Mouse (Mus musculus): Measurements from ENCODE around the gene Lyrm4. TPM values are rescaled to one million over a fixed set of nuclear protein-coding genes. Genes with fewer than 3 reads are reported as not detected.

Gene Lyrm4
- total and polyA plus RNA-seq, 3 experiments: 22.6 to 25.4 TPM; not detected in 1

GRCm38 (mm10) chr13:36086608-36087391, 30.5 kb downstream of the Lyrm4 start:
- Histone ChIP-seq H3K9ac (ENCODE audit: control insufficient read depth, low read depth, low read length, poor library complexity, severe bottlenecking) (no peak overlapping the region), H3K79me2 (ENCODE audit: control insufficient read depth, insufficient read depth, low read length, poor library complexity) (no peaks in the 10 kb centered on the region), H3K4me1 (ENCODE audit: control insufficient read depth in 1 of 2, insufficient read depth in 2 of 2, low read length in 2 of 2) (peaks cover 15 to 21% of the 10 kb centered on the region in 2 experiments), H3K36me3 (ENCODE audit: control insufficient read depth in 1 of 2, insufficient read depth in 2 of 2, low read length in 2 of 2) (peaks cover 5 to 30% of the 10 kb centered on the region in 2 experiments), H3K4me3 (ENCODE audit: control insufficient read depth in 1 of 2, insufficient read depth in 1 of 2, low read depth in 2 of 2, low read length in 2 of 2) (no peak overlapping the region), H3K27ac (ENCODE audit: control insufficient read depth, low read depth, low read length) (peak overlapping the region; percentile 67), H3K9me3 (replicated peaks; ENCODE audit: insufficient read depth, low read length) (no peaks in the 10 kb centered on the region), H3K27me3 (ENCODE audit: control insufficient read depth in 1 of 2, insufficient read depth in 2 of 2, low read length in 2 of 2) (no peaks in the 10 kb centered on the region)
- peak; percentile 83 for DNase-seq (ENCODE audit: low read depth, low spot score)
- TF ChIP-seq RCOR1 (IDR thresholded peaks at IDR 0.05; ENCODE audit: low read depth, low read length) (peak; percentile 55; the same call in 1 of the 2 replicates), JUND (IDR thresholded peaks at IDR 0.05; ENCODE audit: low read depth, low read length) (peak; percentile 93), MAX (IDR thresholded peaks at IDR 0.05; ENCODE audit: low read length) (peak; percentile 38; the same call in 1 of the 2 replicates), POLR2AphosphoS2 (IDR thresholded peaks at IDR 0.05; ENCODE audit: low read length) (no peak), CTCF (IDR thresholded peaks at IDR 0.05 in 2 of 3, conservative IDR thresholded peaks at IDR 0.05 in 1 of 3; ENCODE audit: control insufficient read depth in 1 of 3, insufficient read depth in 1 of 3, low read depth in 2 of 3, low read length in 3 of 3, poor library complexity in 1 of 3, severe bottlenecking in 1 of 3) (no peak), BHLHE40 (IDR thresholded peaks at IDR 0.05; ENCODE audit: borderline replicate concordance, low read depth, low read length) (peak; percentile 28; the same call in 1 of the 2 replicates), HCFC1 (IDR thresholded peaks at IDR 0.05; ENCODE audit: low read depth, low read length) (no peak), MXI1 (IDR thresholded peaks at IDR 0.05; ENCODE audit: low read depth, low read length) (peak; percentile 73), TAL1 (IDR thresholded peaks at IDR 0.05; ENCODE audit: low read length) (peak; percentile 80), ZNF384 (IDR thresholded peaks at IDR 0.05; ENCODE audit: low read depth, low read length) (no peak), EP300 (IDR thresholded peaks at IDR 0.05; ENCODE audit: low read depth in 1 of 2, low read length in 2 of 2) (peak; percentile 82 to 90), USF1 (IDR thresholded peaks at IDR 0.05; ENCODE audit: low read depth, low read length) (peak; percentile 32; the same call in 1 of the 2 replicates), TCF12 (IDR thresholded peaks at IDR 0.05; ENCODE audit: low read depth, low read length) (peak; percentile 84), GATA1 (IDR thresholded peaks at IDR 0.05; ENCODE audit: low read depth, low read length) (peak; percentile 79), ETS1 (IDR thresholded peaks at IDR 0.05; ENCODE audit: low read depth, low read length) (peak; percentile 95), MYC (IDR thresholded peaks at IDR 0.05; ENCODE audit: low read depth, low read length) (peak; percentile 76; the same call in 1 of the 2 replicates), SIN3A (IDR thresholded peaks at IDR 0.05; ENCODE audit: low read length) (peak; percentile 73; the same call in 1 of the 2 replicates)

- H3K27ac ChIP-seq (ENCODE audit: control insufficient read depth, low read depth, low read length): no peak overlapping the region
- peaks cover 15 to 21% of the 10 kb centered on the region in 2 experiments for H3K4me1 ChIP-seq (ENCODE audit: control insufficient read depth in 1 of 2, insufficient read depth in 2 of 2, low read length in 2 of 2)
- no peak overlapping the region for H3K4me3 ChIP-seq (ENCODE audit: control insufficient read depth in 1 of 2, insufficient read depth in 1 of 2, low read depth in 2 of 2, low read length in 2 of 2)
- no peak overlapping the region for H3K9ac ChIP-seq (ENCODE audit: control insufficient read depth, low read depth, low read length, poor library complexity, severe bottlenecking)
- TF ChIP-seq ELF1 (IDR thresholded peaks at IDR 0.05; ENCODE audit: low read depth, low read length): no peak
- TF ChIP-seq POLR2AphosphoS2 (IDR thresholded peaks at IDR 0.05; ENCODE audit: low read length): no peak
- TF ChIP-seq RAD21 (IDR thresholded peaks at IDR 0.05; ENCODE audit: low read depth, low read length): no peak
- no peak for TF ChIP-seq POLR2A (IDR thresholded peaks at IDR 0.05; ENCODE audit: control insufficient read depth in 1 of 2, insufficient read depth in 1 of 2, low read depth in 1 of 2, low read length in 2 of 2, poor library complexity in 1 of 2)
- no peak for TF ChIP-seq SMC3 (IDR thresholded peaks at IDR 0.05; ENCODE audit: low read depth, low read length)
- TF ChIP-seq GATA1 (IDR thresholded peaks at IDR 0.05; ENCODE audit: low read depth, low read length): no peak
- no peak for TF ChIP-seq CHD2 (IDR thresholded peaks at IDR 0.05; ENCODE audit: low read length)
- TF ChIP-seq BHLHE40 (IDR thresholded peaks at IDR 0.05; ENCODE audit: borderline replicate concordance, low read depth, low read length): no peak
- TF ChIP-seq MAFK (IDR thresholded peaks at IDR 0.05; ENCODE audit: borderline replicate concordance, low read depth, low read length): no peak
- no peak for TF ChIP-seq ETS1 (IDR thresholded peaks at IDR 0.05; ENCODE audit: low read depth, low read length)
- TF ChIP-seq ZMIZ1 (IDR thresholded peaks at IDR 0.05; ENCODE audit: low read depth, low read length): no peak
- TF ChIP-seq MXI1 (IDR thresholded peaks at IDR 0.05; ENCODE audit: low read depth, low read length): no peak
- TF ChIP-seq CTCF (IDR thresholded peaks at IDR 0.05 in 2 of 3, conservative IDR thresholded peaks at IDR 0.05 in 1 of 3; ENCODE audit: control insufficient read depth in 1 of 3, insufficient read depth in 1 of 3, low read depth in 2 of 3, low read length in 3 of 3, poor library complexity in 1 of 3, severe bottlenecking in 1 of 3): no peak
- no peak for TF ChIP-seq TCF12 (IDR thresholded peaks at IDR 0.05; ENCODE audit: low read depth, low read length)
- no peak for DNase-seq (ENCODE audit: low read depth, low spot score)
- H3K9me3 ChIP-seq (replicated peaks; ENCODE audit: insufficient read depth, low read length): no peaks in the 10 kb centered on the region
- no peaks in the 10 kb centered on the region for H3K79me2 ChIP-seq (ENCODE audit: control insufficient read depth, insufficient read depth, low read length, poor library complexity)
- peaks cover 13 to 30% of the 10 kb centered on the region in 2 experiments for H3K36me3 ChIP-seq (ENCODE audit: control insufficient read depth in 1 of 2, insufficient read depth in 2 of 2, low read length in 2 of 2)
- H3K27me3 ChIP-seq (ENCODE audit: control insufficient read depth in 1 of 2, insufficient read depth in 2 of 2, low read length in 2 of 2): no peaks in the 10 kb centered on the region
Measured at GRCm38 (mm10) chr13:36085971-36086370, 31.4 kb downstream of the Lyrm4 start.
